Mouse (Mus musculus) cerebellum, adult 2 months (tissue): Measurements from ENCODE around the gene Emilin1. TPM values are rescaled to one million over a fixed set of nuclear protein-coding genes. Genes with fewer than 3 reads are reported as not detected.

Experiments
- DNase-seq, 2 experiments: peaks; one replicate each; pipeline ENCODE4 v3.0.0; 2021
- H3K27ac ChIP-seq: fragments of 200-500 bp; 2 replicates; pipeline ENCODE4 v1.5.1; 2012; ENCODE audit warnings: low read length, control low read depth, inconsistent platforms; ENCODE audit not compliant: insufficient read depth
- H3K27me3 ChIP-seq: fragments of 200-500 bp; 2 replicates; pipeline ENCODE4 v1.6.1; 2012; ENCODE audit warnings: inconsistent platforms, mild to moderate bottlenecking, low read length, moderate library complexity; ENCODE audit not compliant: control insufficient read depth, insufficient read depth
- H3K4me1 ChIP-seq: fragments of 200-500 bp; 2 replicates; pipeline ENCODE4 v1.6.1; 2011; ENCODE audit warnings: low read length; ENCODE audit not compliant: control insufficient read depth, insufficient read depth
- H3K4me3 ChIP-seq: fragments of 200-500 bp; replicated peaks from 2 replicates; pipeline ENCODE3; 2011; ENCODE audit warnings: mild to moderate bottlenecking, low read depth, low read length, control low read depth; ENCODE audit not compliant: insufficient read depth
- CTCF ChIP-seq: fragments of 200-500 bp; IDR thresholded peaks from 2 replicates; pipeline ENCODE4 v1.5.1; 2011; ENCODE audit warnings: low read depth, mild to moderate bottlenecking, control low read depth, low read length, moderate library complexity, borderline replicate concordance; ENCODE audit not compliant: insufficient read depth
- POLR2A ChIP-seq: fragments of 200-500 bp; IDR thresholded peaks from 2 replicates; pipeline ENCODE4 v1.6.1; 2011; ENCODE audit warnings: low read length, control low read depth, borderline replicate concordance; ENCODE audit not compliant: insufficient read depth
- WGBS: fragments of 180-500 bp; shearing (Covaris S2); methylation state at CpG from one replicate; pipeline ENCODE4 v1.1.7; 2018; 5-methylcytosine and 5-hydroxymethylcytosine counted together
- polyA plus RNA-seq: library from polyadenylated mRNA; depleted of rRNA; stranded (reverse); fragments of >200 nt; gene quantifications from 2 replicates; pipeline ENCODE4 v1.2.3, GENCODE M21; 2012

The Emilin1 gene
- polyA plus RNA-seq, 1 experiment, result 1.7 TPM

DNA sequence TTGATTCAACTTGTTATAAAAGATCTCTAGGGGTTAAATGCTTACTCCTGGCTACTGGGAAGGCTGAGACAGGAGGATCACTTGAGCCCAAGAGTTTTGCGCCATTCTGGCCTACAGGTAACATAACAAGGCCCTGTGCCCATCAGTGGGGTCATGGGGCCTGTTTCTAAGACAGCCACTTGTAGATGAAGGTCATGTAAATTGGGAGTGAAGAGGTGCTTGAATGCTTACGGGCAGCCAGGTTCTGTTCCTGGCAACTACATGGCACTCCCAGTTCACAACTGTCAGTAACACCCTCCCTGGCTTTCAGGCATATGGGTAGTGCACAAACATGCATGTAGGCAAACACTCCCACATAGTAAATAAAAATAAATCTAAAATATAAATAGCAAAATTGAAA, 37.7 kb downstream of the Emilin1 start:
- no peak for TF ChIP-seq POLR2A
- TF ChIP-seq CTCF, result no peak
- H3K27ac ChIP-seq, result no peak overlapping the region
- H3K27me3 ChIP-seq, result no peaks in the 10 kb centered on the region
- peaks cover 31% of the 10 kb centered on the region for H3K4me1 ChIP-seq
- DNase-seq, result no peak
- 74% methylated on average over 2 of the region's 2 CpGs for WGBS
- H3K4me3 ChIP-seq, result no peak overlapping the region

DNA sequence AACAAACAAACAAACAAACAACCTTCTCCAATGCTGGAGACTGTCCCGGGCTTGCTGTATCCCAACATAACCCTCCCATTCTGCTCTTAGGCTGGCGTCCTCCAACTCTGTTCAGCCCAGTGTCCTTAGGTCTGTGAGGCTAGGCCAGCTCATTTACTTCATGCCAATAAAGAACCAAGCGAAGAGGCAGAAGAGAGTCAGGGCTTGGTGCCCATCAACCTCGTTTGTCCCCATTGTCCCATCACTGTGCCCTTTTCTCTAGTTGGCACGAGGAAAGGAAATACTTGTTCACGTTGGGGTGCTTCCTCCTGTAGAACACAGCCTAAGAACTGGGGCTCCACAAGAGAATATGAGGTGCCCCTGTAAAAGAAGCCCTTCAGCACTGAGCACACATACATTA, 38.5 kb downstream of the Emilin1 start:
- WGBS, result 53% methylated on average over 6 of the region's 6 CpGs
- peaks cover 34% of the 10 kb centered on the region for H3K4me1 ChIP-seq
- H3K4me3 ChIP-seq, result no peak overlapping the region
- DNase-seq, result no peak
- no peak overlapping the region for H3K27ac ChIP-seq
- no peaks in the 10 kb centered on the region for H3K27me3 ChIP-seq
- TF ChIP-seq POLR2A (no peak), CTCF (no peak)

DNA sequence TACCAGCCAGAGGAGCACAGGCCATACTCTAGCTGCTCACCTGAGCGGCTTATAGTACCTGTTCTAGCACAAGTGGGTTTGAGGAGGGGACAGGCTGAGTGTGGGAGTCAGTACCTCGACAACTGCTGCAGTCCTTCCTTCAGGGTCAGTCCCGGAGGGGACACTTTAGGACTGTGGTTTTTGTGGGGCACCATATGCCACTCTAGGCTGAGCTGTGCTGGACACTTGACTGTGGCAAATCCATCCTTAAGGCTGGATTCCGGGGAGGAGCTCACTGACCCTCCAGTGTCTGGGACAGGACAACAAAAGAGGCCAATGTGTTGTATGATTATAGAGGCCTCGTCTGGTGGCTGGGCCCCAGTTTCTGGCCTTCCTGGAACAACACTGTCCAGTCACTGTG, 39.3 kb downstream of the Emilin1 start:
- WGBS, result 71% methylated on average over 5 of the region's 5 CpGs
- Histone ChIP-seq H3K27ac (no peak overlapping the region), H3K4me3 (no peak overlapping the region), H3K4me1 (peaks cover 34% of the 10 kb centered on the region), H3K27me3 (no peaks in the 10 kb centered on the region)
- no peak for DNase-seq
- TF ChIP-seq CTCF, result no peak
- no peak for TF ChIP-seq POLR2A

DNA sequence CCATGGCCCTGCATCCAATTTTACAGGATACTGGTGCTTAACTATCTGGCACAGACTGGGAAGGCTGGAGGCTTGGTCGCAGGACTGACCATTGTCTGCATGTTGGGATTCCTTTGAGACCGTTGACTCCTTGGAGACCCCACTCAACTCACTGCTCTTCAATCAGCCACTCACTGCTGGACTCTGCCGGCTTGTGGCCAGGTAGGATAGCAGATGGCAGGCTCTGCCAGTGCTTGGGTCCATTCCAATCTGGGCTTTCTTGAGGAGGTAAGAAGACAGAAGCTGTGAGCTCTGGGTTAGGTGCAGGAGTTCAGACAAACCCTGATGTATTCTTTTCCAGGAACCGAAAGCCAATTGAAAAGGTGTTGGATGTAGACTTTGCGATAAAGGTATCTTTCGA, 40.9 kb downstream of the Emilin1 start:
- Histone ChIP-seq H3K27ac (peak overlapping the region; percentile 29), H3K27me3 (no peaks in the 10 kb centered on the region), H3K4me1 (peaks cover 46% of the 10 kb centered on the region), H3K4me3 (no peak overlapping the region)
- WGBS, result 43% methylated on average over 6 of the region's 6 CpGs
- peak; percentile 74 to 78 for DNase-seq
- TF ChIP-seq POLR2A, result no peak
- no peak for TF ChIP-seq CTCF

DNA sequence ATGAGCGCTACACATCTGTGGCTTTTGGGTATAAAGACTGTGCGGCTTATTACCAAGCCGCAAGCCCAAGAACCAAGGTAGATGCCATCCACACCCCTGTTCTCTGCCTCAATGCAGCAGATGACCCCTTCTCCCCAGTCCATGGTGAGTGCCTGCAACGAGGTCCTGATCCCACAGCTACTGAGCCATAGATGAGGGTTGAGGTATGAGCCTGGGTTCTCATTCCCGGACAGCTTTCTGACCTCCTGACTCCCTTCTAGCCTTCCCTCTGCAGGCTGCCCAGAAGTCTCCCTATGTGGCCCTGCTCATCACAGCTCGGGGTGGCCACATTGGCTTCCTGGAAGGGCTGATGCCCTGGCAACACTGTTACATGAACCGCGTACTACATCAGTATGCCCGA, 41.4 kb downstream of the Emilin1 start:
- 83% methylated on average over 9 of the region's 9 CpGs for WGBS
- TF ChIP-seq CTCF (no peak), POLR2A (no peak)
- H3K4me3 ChIP-seq, result no peak overlapping the region
- DNase-seq, result peak in 1 of 2 experiments; percentile 23
- no peaks in the 10 kb centered on the region for H3K27me3 ChIP-seq
- H3K4me1 ChIP-seq, result peaks cover 49% of the 10 kb centered on the region
- peak overlapping the region; percentile 44; the same call in 1 of the 2 replicates for H3K27ac ChIP-seq

DNA sequence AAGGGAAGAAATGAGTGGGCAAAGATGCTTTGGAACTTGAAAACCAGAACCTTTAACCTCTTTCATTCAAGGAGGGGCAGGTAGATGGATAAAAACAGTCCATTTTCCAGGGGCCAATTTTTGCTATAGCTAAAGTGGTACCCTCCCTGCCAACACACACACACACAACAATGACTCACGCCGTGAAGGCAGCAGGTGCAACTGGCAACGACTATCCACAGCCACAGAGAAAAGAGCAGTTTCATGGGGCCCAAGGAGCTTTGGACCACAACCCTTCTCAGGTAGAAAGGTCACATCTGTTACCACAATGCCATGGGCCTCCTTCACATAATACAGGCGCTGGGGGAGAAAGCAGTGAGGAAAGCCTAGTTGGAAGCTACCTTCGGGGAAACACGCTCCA, 42.5 kb downstream of the Emilin1 start:
- Histone ChIP-seq H3K27ac (peak overlapping the region; percentile 48; the same call in 1 of the 2 replicates), H3K4me3 (no peak overlapping the region), H3K27me3 (no peaks in the 10 kb centered on the region), H3K4me1 (peaks cover 49% of the 10 kb centered on the region)
- DNase-seq, result peak; percentile 44 to 58
- no peak for TF ChIP-seq POLR2A
- WGBS, result 31% methylated on average over 6 of the region's 6 CpGs

DNA sequence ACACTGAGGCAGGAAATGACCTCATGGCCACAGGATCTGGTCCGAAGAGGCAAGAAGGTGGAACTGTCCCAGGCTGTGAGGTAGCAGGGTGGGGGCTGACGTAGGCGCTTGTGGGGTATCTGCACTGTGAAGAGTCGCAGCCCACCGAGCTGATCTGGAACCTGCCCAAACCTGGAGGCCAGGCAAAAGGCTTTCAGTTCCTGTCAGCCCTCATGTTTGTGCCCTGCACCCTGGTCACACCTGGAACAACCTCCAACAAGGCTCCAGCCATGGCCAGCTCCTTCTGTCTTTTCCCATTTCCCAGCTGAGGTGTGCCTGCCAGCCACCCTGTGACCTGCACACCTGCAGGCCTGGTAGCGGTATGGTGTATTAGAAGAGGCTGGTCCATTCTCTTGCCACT, 44.7 kb downstream of the Emilin1 start:
- no peak overlapping the region for H3K4me3 ChIP-seq
- no peak overlapping the region for H3K27ac ChIP-seq
- peak; percentile 26 to 29 for DNase-seq
- WGBS, result 86% methylated on average over 6 of the region's 6 CpGs
- peaks cover 45% of the 10 kb centered on the region for H3K4me1 ChIP-seq
- no peaks in the 10 kb centered on the region for H3K27me3 ChIP-seq
- TF ChIP-seq CTCF, result no peak
- TF ChIP-seq POLR2A, result no peak

DNA sequence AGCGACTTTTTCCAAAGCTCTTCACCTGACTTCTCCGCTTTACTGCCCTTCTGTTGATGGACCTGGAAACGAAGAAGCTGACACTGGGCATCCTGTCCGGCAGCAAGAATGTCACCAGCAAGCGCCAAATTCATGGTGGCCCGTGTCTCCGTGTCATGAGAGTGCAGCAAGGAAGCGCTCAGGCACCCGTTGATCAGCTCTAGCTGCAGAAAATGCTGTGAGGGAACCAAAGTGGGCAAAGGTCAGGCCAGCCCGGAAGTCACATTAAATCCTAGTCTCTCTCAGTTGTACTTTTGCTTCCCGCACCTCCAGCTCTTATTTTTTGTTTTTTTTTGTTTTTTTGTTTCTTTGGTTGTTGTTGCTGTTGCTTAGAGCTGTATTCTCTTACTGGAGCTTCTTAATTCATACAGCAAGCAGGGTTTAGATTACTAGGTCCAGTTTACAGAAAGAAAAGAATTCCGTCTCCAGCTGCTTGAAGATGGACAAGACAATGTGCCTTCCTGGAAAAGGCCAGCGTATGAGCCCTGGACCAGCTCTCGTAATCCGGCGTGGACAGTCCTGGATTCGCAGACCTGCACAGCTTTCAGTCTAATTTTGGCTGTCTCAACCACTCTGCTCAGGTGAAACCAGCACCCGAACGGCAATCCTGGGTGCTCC, 46.1 kb downstream of the Emilin1 start:
- Histone ChIP-seq H3K27me3 (no peaks in the 10 kb centered on the region), H3K27ac (peak overlapping the region; percentile 73; the same call in 1 of the 2 replicates), H3K4me3 (peak overlapping the region; percentile 84), H3K4me1 (peaks cover 33% of the 10 kb centered on the region)
- DNase-seq, result peak in 1 of 2 experiments; percentile 23
- 14% methylated on average over 19 of the region's 19 CpGs for WGBS
- TF ChIP-seq CTCF (no peak), POLR2A (no peak)
